In the genomic region with DNA sequence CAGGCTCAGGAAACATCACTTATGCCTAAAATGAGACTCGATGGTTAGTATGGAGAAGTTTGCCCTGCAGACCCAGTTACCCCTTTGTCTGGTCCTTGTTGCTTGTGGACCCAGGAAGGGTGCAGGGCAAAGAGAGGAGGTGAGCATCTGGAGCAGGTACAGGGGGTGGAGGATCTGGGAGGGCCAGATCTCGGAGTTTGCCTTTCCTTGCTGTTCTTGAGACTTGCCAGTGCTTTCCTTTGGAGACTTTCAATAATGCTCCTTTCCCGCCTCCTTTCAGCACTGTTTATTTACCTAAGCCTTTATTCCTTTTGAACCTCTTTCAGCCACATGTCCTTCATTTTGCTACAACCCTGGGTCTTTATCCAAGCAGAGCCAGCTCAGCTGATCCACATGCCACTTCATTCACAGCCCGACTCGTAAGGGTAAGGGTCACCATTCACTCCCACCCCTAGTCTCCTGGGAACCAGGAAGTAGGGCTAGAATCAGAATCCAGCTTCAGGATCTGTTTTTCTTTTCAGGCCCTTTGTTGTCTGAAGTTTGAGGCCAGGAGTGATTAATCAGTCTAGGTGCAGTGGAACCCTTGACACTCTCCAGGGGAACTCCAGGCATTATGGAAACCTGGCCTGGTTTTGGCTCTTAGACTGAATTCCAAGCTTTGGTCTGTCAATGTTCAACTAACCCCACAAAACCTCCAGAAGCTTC, we compare ENCODE assay signal across 13 mouse cellular contexts.
DNase-seq lines count a peak whose midpoint lies in the region; ATAC-seq and TF ChIP-seq lines count a peak whose summit lies in the region.
"Had no signal": no experiment of that assay in that cellular context is flagged by ENCODE, and none has a peak within 500 bp of the region (broad histone marks: within the 10 kb centered on the region; RNA-seq: fewer than 3 reads in every experiment).

No protein-coding gene starts in this region.

- TF ChIP-seq CTCF in lung, embryonic 14.5 days (IDR thresholded peaks at IDR 0.05; ENCODE audit: low read depth), result no peak
- no peak for TF ChIP-seq CTCF in kidney, postnatal 0 days (IDR thresholded peaks at IDR 0.05; ENCODE audit: low read depth)

- H3K4me2 ChIP-seq in lung, embryonic 14.5 days, result no peak overlapping the region
- H3K4me2 ChIP-seq in kidney, postnatal 0 days (ENCODE audit: low read length), result no peak overlapping the region
- no peak overlapping the region for H3K4me2 ChIP-seq in stomach, embryonic 16.5 days (ENCODE audit: low read depth, low read length)
- H3K4me2 ChIP-seq: forebrain, embryonic 15.5 days; neural tube, embryonic 12.5 days had no signal

- no peaks in the 10 kb centered on the region for H3K4me1 ChIP-seq in lung, embryonic 14.5 days (ENCODE audit: insufficient read depth)
- H3K4me1 ChIP-seq in kidney, postnatal 0 days (replicated peaks; ENCODE audit: insufficient read depth, low read length), result peaks cover 7% of the 10 kb centered on the region
- no peaks in the 10 kb centered on the region; the same call in 1 of the 2 replicates for H3K4me1 ChIP-seq in stomach, embryonic 16.5 days (ENCODE audit: control insufficient read depth, insufficient read depth, low read length)
- H3K4me1 ChIP-seq: forebrain, embryonic 15.5 days; neural tube, embryonic 12.5 days had no signal

- H3K27me3 ChIP-seq in lung, embryonic 14.5 days (ENCODE audit: insufficient read depth, low read length), result no peaks in the 10 kb centered on the region
- H3K27me3 ChIP-seq in kidney, postnatal 0 days (ENCODE audit: insufficient read depth, low read length), result no peaks in the 10 kb centered on the region
- no peaks in the 10 kb centered on the region for H3K27me3 ChIP-seq in stomach, embryonic 16.5 days (ENCODE audit: control insufficient read depth, insufficient read depth, low read length)
- H3K27me3 ChIP-seq: forebrain, embryonic 15.5 days; megakaryocyte, embryonic 14.5 days; neural tube, embryonic 12.5 days had no signal

- 33% methylated on average over 5 of the region's 5 CpGs for WGBS in lung, embryonic 14.5 days
- WGBS in kidney, postnatal 0 days, result 44% methylated on average over 5 of the region's 5 CpGs
- WGBS in stomach, embryonic 16.5 days, result 45% methylated on average over 5 of the region's 5 CpGs

- DNase-seq in lung, embryonic 14.5 days, result no peak
- no peak for DNase-seq in lung, postnatal 14 days
- DNase-seq in fibroblast of lung, adult 2 months (ENCODE audit: low read depth), result peak; percentile 74
- peak; percentile 71 for DNase-seq in kidney, postnatal 0 days (ENCODE audit: low spot score)
- DNase-seq in heart, postnatal 4 days, result no peak
- DNase-seq in layer of hippocampus, adult 11-12 months (ENCODE audit: low spot score), result no peak
- no peak for DNase-seq in heart, adult 18-20 months
- DNase-seq: adrenal gland, adult 8-10 months; lung, adult 2 months had no signal

- ATAC-seq in lung, embryonic 14.5 days (ENCODE audit: insufficient read depth), result peak; percentile 31; the same call in 1 of the 2 replicates
- ATAC-seq in kidney, postnatal 0 days (replicated peaks; ENCODE audit: low FRiP score, low read depth), result peak; percentile 90
- peak; percentile 62; the same call in 1 of the 2 replicates for ATAC-seq in stomach, embryonic 16.5 days (ENCODE audit: insufficient read depth, low FRiP score)
- ATAC-seq: forebrain, embryonic 15.5 days had no signal

- no peak overlapping the region for H3K9ac ChIP-seq in lung, embryonic 14.5 days
- no peak overlapping the region for H3K9ac ChIP-seq in kidney, postnatal 0 days (ENCODE audit: low read depth, low read length)
- no peak overlapping the region for H3K9ac ChIP-seq in stomach, embryonic 16.5 days (ENCODE audit: low read length)
- H3K9ac ChIP-seq: forebrain, embryonic 15.5 days; neural tube, embryonic 12.5 days had no signal

- H3K27ac ChIP-seq in lung, embryonic 14.5 days (ENCODE audit: low read depth), result no peak overlapping the region
- peak overlapping the region; percentile 83 for H3K27ac ChIP-seq in kidney, postnatal 0 days
- peak overlapping the region; percentile 51; the same call in 1 of the 2 replicates for H3K27ac ChIP-seq in stomach, embryonic 16.5 days (ENCODE audit: low read length)
- H3K27ac ChIP-seq: forebrain, embryonic 15.5 days; neural tube, embryonic 12.5 days had no signal

- no peak overlapping the region for H3K4me3 ChIP-seq in lung, embryonic 14.5 days (ENCODE audit: low read depth, low read length)
- no peak overlapping the region for H3K4me3 ChIP-seq in kidney, postnatal 0 days (replicated peaks; ENCODE audit: low read depth, low read length)
- H3K4me3 ChIP-seq in stomach, embryonic 16.5 days (replicated peaks; ENCODE audit: low read length), result no peak overlapping the region
- H3K4me3 ChIP-seq: forebrain, embryonic 15.5 days; megakaryocyte, embryonic 14.5 days; neural tube, embryonic 12.5 days had no signal

- H3K9me3 ChIP-seq in lung, embryonic 14.5 days (ENCODE audit: low read depth, low read length), result no peaks in the 10 kb centered on the region
- no peaks in the 10 kb centered on the region for H3K9me3 ChIP-seq in kidney, postnatal 0 days (replicated peaks; ENCODE audit: low read length)
- H3K9me3 ChIP-seq in stomach, embryonic 16.5 days (replicated peaks; ENCODE audit: control insufficient read depth, low read length), result no peaks in the 10 kb centered on the region
- H3K9me3 ChIP-seq: forebrain, embryonic 15.5 days; megakaryocyte, embryonic 14.5 days; neural tube, embryonic 12.5 days had no signal

- H3K36me3 ChIP-seq in lung, embryonic 14.5 days (ENCODE audit: insufficient read depth), result no peaks in the 10 kb centered on the region
- H3K36me3 ChIP-seq in kidney, postnatal 0 days (ENCODE audit: insufficient read depth, low read length), result no peaks in the 10 kb centered on the region
- no peaks in the 10 kb centered on the region for H3K36me3 ChIP-seq in stomach, embryonic 16.5 days (ENCODE audit: control insufficient read depth, insufficient read depth, low read length)
- H3K36me3 ChIP-seq: forebrain, embryonic 15.5 days; neural tube, embryonic 12.5 days had no signal

Comparison
In these comparisons a context has a peak if more than half of its experiments do, and no peak if none do; other contexts are left out.
1. ATAC-seq: peak in every context shown above with its lines; median percentile 90 in kidney, postnatal 0 days; 62 in stomach, embryonic 16.5 days; 31 in lung, embryonic 14.5 days.
2. DNase-seq: peak in fibroblast of lung, adult 2 months (single experiment) and kidney, postnatal 0 days (single experiment); none in lung, embryonic 14.5 days (single experiment), lung, postnatal 14 days (single experiment), heart, postnatal 4 days (single experiment), layer of hippocampus, adult 11-12 months (single experiment) and heart, adult 18-20 months (0 of 2).